Mouse (Mus musculus) forebrain, embryonic 13.5 days (tissue): ENCODE data around the gene Ms4a2. TPM values are rescaled to one million over a fixed set of nuclear protein-coding genes. Genes with fewer than 3 reads are reported as not detected.

Experiments
- ATAC-seq: fragments of 200-750 bp; cut with Nextera tagmentation; 2 replicates; pipeline ENCODE4 v1.8.0; 2017
- H3K27ac ChIP-seq: fragments of 300-500 bp; sonication (generic); 2 replicates; pipeline ENCODE4 v1.5.1; 2015; ENCODE audit warnings: inconsistent platforms, mild to moderate bottlenecking, moderate library complexity
- H3K27me3 ChIP-seq: fragments of 300-500 bp; sonication (generic); 2 replicates; pipeline ENCODE4 v1.6.1; 2015; ENCODE audit warnings: mild to moderate bottlenecking, inconsistent platforms
- H3K36me3 ChIP-seq: fragments of 300-500 bp; sonication (generic); 2 replicates; pipeline ENCODE4 v1.6.1; 2015; ENCODE audit warnings: mild to moderate bottlenecking, inconsistent platforms; ENCODE audit not compliant: poor library complexity, severe bottlenecking
- H3K4me1 ChIP-seq: fragments of 300-500 bp; sonication (generic); 2 replicates; pipeline ENCODE4 v1.6.1; 2015; ENCODE audit warnings: inconsistent platforms
- H3K4me2 ChIP-seq: fragments of 300-500 bp; sonication (generic); 2 replicates; pipeline ENCODE4 v1.6.1; 2015; ENCODE audit warnings: inconsistent platforms, mild to moderate bottlenecking, moderate library complexity
- H3K4me3 ChIP-seq: fragments of 300-500 bp; sonication (generic); 2 replicates; pipeline ENCODE4 v1.5.1; 2015; ENCODE audit warnings: mild to moderate bottlenecking, inconsistent platforms
- H3K9ac ChIP-seq: fragments of 300-500 bp; sonication (generic); 2 replicates; pipeline ENCODE4 v1.6.1; 2015; ENCODE audit warnings: mild to moderate bottlenecking, inconsistent platforms
- H3K9me3 ChIP-seq: fragments of 300-500 bp; sonication (generic); replicated peaks from 2 replicates; pipeline ENCODE4 v1.6.1; 2016; ENCODE audit warnings: inconsistent platforms
- WGBS: fragments of 180-500 bp; shearing (Covaris S2); methylation state at CpG from one replicate; pipeline ENCODE4 v1.1.7; 2015; 5-methylcytosine and 5-hydroxymethylcytosine counted together
- polyA plus RNA-seq: library from polyadenylated mRNA; unstranded; fragments of >200 nt; fragmentation: Nextera tagmentation; extraction: Ambion mirVana; gene quantifications from 2 replicates; pipeline ENCODE4 v1.2.1, GENCODE M21; 2015

Ms4a2 gene
- polyA plus RNA-seq, 1 experiment from 2014 or later, result not detected

DNA sequence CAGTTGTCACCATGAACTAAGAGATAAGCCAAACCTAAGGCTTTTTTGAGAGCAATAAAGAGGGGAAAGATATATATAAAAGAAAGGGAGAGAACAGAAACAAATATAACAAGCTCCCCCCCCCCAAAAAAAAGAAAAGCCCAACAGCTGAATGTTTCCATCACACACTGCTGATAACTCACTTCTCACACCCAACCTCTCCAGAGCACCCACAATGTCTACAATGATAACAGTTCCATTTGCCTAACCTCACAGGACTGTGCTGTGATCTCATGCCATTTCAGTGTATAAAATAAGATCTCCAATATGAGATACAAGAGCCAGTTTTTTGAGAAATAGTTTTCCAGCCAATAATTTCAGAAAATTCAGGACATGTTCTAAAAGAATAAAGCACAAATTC lies 5.5 kb downstream of the Ms4a2 start:
- H3K36me3 ChIP-seq, result no peaks in the 10 kb centered on the region
- H3K27ac ChIP-seq, result no peak overlapping the region
- H3K9ac ChIP-seq, result no peak overlapping the region
- no peaks in the 10 kb centered on the region for H3K4me1 ChIP-seq
- H3K9me3 ChIP-seq, result no peaks in the 10 kb centered on the region
- H3K4me3 ChIP-seq, result no peak overlapping the region
- no peak for ATAC-seq
- H3K4me2 ChIP-seq, result no peak overlapping the region
- no peaks in the 10 kb centered on the region for H3K27me3 ChIP-seq

DNA sequence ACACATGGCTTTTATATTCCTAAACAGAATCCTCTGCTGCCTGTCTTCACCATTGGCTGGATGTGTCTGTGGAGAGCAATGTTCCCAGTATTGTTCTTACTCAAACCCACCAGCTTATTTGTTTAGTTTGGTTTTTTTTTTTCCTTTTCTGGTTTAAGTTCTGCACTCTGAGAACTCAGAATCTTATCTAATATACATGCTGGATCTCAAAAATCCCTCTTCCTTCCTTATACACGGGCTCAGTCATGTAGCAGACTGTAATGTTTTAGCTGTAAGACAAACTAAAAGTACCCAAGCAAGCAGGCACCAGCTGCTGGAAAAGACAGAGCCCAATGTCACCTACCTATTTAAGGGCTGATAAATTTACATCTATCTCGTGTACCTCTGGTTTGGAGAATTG lies 8.7 kb downstream of the Ms4a2 start:
- Histone ChIP-seq H3K27ac (no peak overlapping the region), H3K9ac (no peak overlapping the region), H3K27me3 (no peaks in the 10 kb centered on the region), H3K4me3 (no peak overlapping the region), H3K9me3 (no peaks in the 10 kb centered on the region), H3K4me1 (no peaks in the 10 kb centered on the region), H3K4me2 (no peak overlapping the region), H3K36me3 (no peaks in the 10 kb centered on the region)
- no peak for ATAC-seq
- WGBS, result 73% methylated on average over 2 of the region's 2 CpGs

DNA sequence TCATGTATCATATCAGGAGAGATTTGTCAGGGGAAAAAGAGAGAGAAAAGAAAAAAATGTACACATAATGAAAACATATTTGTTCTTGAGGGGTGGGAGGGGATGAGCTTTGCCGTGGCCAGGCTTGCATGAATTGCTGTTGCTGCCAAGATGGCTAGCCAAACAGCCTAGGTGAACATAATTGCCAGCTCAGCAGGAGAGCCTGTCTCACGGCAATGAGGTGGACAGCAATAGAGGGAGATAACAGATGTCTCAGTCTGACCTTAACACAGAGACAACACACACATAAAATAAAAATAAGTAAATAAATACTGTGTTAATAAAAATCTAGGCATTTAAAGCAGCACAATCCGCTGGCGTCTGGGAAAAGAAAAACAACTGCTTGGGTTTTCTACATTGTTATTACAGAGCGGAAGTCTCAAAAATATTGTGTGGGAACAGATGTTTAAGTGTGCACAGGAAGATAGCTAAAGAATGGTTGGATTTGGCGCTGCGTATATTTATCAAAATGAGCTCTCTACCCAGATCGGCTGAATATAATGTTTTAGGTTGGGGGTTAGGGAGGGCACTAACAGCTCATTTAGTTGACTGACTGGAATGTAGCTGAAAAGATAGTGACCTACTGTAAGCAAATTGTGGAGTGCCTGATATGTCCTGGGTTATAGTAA lies 9.6 kb downstream of the Ms4a2 start:
- no peak for ATAC-seq
- Histone ChIP-seq H3K9ac (no peak overlapping the region), H3K36me3 (no peaks in the 10 kb centered on the region), H3K4me2 (no peak overlapping the region), H3K4me1 (no peaks in the 10 kb centered on the region), H3K27me3 (no peaks in the 10 kb centered on the region), H3K4me3 (no peak overlapping the region), H3K9me3 (no peaks in the 10 kb centered on the region), H3K27ac (no peak overlapping the region)
- 83% methylated on average over 8 of the region's 8 CpGs for WGBS

DNA sequence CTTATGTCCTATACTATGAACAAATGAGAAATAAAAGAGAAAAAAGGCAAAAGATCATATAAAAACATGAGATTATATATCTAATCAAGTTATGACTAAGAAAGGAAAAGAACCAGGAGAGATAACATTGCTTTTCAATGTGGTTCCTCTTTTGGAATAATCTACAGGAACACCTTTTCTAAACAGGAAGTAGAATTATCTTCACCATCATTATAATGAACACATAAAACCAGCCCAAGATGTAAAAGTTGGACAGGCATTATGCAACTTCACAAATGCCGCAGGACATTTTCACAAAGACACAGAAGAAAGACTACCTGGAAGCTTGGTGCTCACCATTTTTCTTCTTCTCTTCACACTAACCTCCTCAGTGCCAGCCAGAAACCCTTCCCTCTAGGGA lies 10.4 kb downstream of the Ms4a2 start:
- H3K27ac ChIP-seq, result no peak overlapping the region
- no peaks in the 10 kb centered on the region for H3K36me3 ChIP-seq
- H3K9me3 ChIP-seq, result no peaks in the 10 kb centered on the region
- no peak overlapping the region for H3K4me2 ChIP-seq
- H3K27me3 ChIP-seq, result no peaks in the 10 kb centered on the region
- no peak for ATAC-seq
- no peaks in the 10 kb centered on the region for H3K4me1 ChIP-seq
- no peak overlapping the region for H3K9ac ChIP-seq
- WGBS, result 92% methylated on average over 1 of the region's 1 CpGs
- H3K4me3 ChIP-seq, result no peak overlapping the region

GRCm38 (mm10) chr19:11612293-11612692 lies 11.2 kb downstream of the Ms4a2 start:
- WGBS, result 62% methylated on average over 2 of the region's 2 CpGs
- Histone ChIP-seq H3K36me3 (no peaks in the 10 kb centered on the region), H3K4me1 (no peaks in the 10 kb centered on the region), H3K9me3 (no peaks in the 10 kb centered on the region), H3K4me2 (no peak overlapping the region), H3K27ac (no peak overlapping the region), H3K4me3 (no peak overlapping the region), H3K27me3 (no peaks in the 10 kb centered on the region), H3K9ac (no peak overlapping the region)
- ATAC-seq, result no peak

- H3K4me3 ChIP-seq, result no peak overlapping the region
- no peaks in the 10 kb centered on the region for H3K36me3 ChIP-seq
- H3K27ac ChIP-seq, result no peak overlapping the region
- no peaks in the 10 kb centered on the region for H3K27me3 ChIP-seq
- no peaks in the 10 kb centered on the region for H3K9me3 ChIP-seq
- no peak overlapping the region for H3K4me2 ChIP-seq
- H3K4me1 ChIP-seq, result no peaks in the 10 kb centered on the region
- WGBS, result 34% methylated on average over 6 of the region's 6 CpGs
- no peak overlapping the region for H3K9ac ChIP-seq
- ATAC-seq, result peak; percentile 69; the same call in 1 of the 2 replicates
Measured at GRCm38 (mm10) chr19:11611541-11611945, 12.0 kb downstream of the Ms4a2 start.

- H3K9ac ChIP-seq, result no peak overlapping the region
- WGBS, result 28% methylated on average over 1 of the region's 1 CpGs
- no peaks in the 10 kb centered on the region for H3K27me3 ChIP-seq
- H3K27ac ChIP-seq, result no peak overlapping the region
- no peaks in the 10 kb centered on the region for H3K36me3 ChIP-seq
- no peak overlapping the region for H3K4me3 ChIP-seq
- H3K4me1 ChIP-seq, result no peaks in the 10 kb centered on the region
- H3K4me2 ChIP-seq, result no peak overlapping the region
- no peaks in the 10 kb centered on the region for H3K9me3 ChIP-seq
- ATAC-seq, result no peak; the same call in 1 of the 2 replicates
Measured at GRCm38 (mm10) chr19:11608172-11608571, 15.3 kb downstream of the Ms4a2 start.

DNA sequence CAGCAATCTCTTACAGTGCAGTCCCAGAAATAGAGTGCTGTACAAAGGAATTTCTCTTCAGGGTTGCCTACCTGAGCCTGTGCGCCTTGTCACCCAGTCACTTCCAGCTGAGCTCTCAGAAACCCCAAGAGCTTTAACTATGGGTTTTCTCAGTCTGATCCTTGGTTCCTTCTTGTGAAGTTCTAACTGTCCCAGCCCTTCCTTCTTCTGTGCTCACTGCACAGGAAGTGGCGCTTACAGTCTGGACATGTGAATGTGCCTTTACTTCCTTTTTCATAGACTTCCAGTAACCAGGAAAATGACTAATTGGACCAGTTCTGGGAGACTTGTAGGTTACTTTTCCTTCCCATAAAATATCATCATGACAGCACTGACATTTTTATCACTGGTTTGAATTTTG lies 18.9 kb downstream of the Ms4a2 start, which contains the start of gene Ms4a6d:
Gene Ms4a6d, minus strand, starts transcription at position 247 of the 400 bp plus-strand sequence.
- H3K4me1 ChIP-seq, result no peaks in the 10 kb centered on the region
- H3K36me3 ChIP-seq, result no peaks in the 10 kb centered on the region
- no peak for ATAC-seq
- no peak within 1 kb of the TSS for H3K9ac ChIP-seq
- 94% methylated on average over 2 of the region's 2 CpGs for WGBS
- H3K27ac ChIP-seq, result no peak within 1 kb of the TSS
- H3K4me2 ChIP-seq, result no peak within 1 kb of the TSS
- no peaks in the 10 kb centered on the region for H3K27me3 ChIP-seq
- H3K4me3 ChIP-seq, result no peak within 1 kb of the TSS
- no peaks in the 10 kb centered on the region for H3K9me3 ChIP-seq

DNA sequence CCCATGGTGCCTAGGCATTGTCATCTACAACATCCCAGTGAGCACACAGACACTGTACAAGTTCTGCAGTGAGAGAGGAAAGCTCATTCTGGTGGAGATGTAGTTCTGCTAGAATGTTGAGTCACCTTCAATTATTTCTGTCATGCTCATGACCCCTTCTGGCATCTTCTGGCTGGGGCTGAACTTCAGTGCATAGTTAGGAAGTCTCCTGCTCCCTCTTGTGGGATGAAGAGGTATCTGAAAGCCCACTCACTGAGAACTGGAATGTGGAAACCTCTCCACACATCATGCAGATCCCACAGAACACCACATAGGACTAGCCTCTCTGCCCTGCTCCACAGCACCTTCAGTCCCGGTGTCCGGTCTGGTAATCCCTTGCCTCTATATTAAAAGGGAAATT lies 21.5 kb downstream of the Ms4a2 start:
- H3K9ac ChIP-seq, result no peak overlapping the region
- ATAC-seq, result no peak
- H3K27ac ChIP-seq, result no peak overlapping the region
- H3K9me3 ChIP-seq, result no peaks in the 10 kb centered on the region
- no peaks in the 10 kb centered on the region for H3K27me3 ChIP-seq
- no peaks in the 10 kb centered on the region for H3K4me1 ChIP-seq
- no peaks in the 10 kb centered on the region for H3K36me3 ChIP-seq
- no peak overlapping the region for H3K4me3 ChIP-seq
- 95% methylated on average over 2 of the region's 2 CpGs for WGBS
- no peak overlapping the region for H3K4me2 ChIP-seq

DNA sequence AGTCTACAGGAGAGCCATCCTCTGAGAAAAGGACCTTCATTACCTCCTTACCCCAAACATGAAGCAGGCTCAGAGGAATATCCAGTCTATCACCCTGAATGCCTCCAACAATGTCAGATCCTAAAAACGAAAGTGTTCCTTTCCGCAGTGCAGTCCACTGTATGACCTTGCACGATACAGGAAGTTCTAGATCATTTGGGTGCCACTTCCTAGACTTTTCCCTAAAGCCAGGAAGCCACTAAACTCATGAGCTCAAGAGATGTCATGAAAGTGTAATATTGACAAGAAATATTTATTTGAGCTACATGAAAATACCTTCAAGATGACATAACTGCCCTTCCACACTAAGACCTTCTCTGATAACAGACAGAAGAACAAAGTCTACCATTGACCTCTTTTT lies 22.2 kb downstream of the Ms4a2 start:
- no peak overlapping the region for H3K4me2 ChIP-seq
- WGBS, result 95% methylated on average over 3 of the region's 3 CpGs
- no peak for ATAC-seq
- no peaks in the 10 kb centered on the region for H3K36me3 ChIP-seq
- H3K4me1 ChIP-seq, result no peaks in the 10 kb centered on the region
- no peak overlapping the region for H3K9ac ChIP-seq
- no peak overlapping the region for H3K4me3 ChIP-seq
- no peaks in the 10 kb centered on the region for H3K27me3 ChIP-seq
- no peaks in the 10 kb centered on the region for H3K9me3 ChIP-seq
- H3K27ac ChIP-seq, result no peak overlapping the region

- no peak overlapping the region for H3K27ac ChIP-seq
- H3K4me2 ChIP-seq, result no peak overlapping the region
- no peaks in the 10 kb centered on the region for H3K36me3 ChIP-seq
- no peak overlapping the region for H3K4me3 ChIP-seq
- no peaks in the 10 kb centered on the region for H3K4me1 ChIP-seq
- no peaks in the 10 kb centered on the region for H3K27me3 ChIP-seq
- 81% methylated on average over 2 of the region's 2 CpGs for WGBS
- ATAC-seq, result no peak
- no peaks in the 10 kb centered on the region; the same call in 1 of the 2 replicates for H3K9me3 ChIP-seq
- no peak overlapping the region for H3K9ac ChIP-seq
Measured at GRCm38 (mm10) chr19:11589891-11590449, 33.5 kb downstream of the Ms4a2 start.

- no peak for ATAC-seq
- WGBS, result 71% methylated on average over 4 of the region's 4 CpGs
- Histone ChIP-seq H3K4me2 (no peak overlapping the region), H3K36me3 (no peaks in the 10 kb centered on the region), H3K27ac (no peak overlapping the region), H3K4me3 (no peak overlapping the region), H3K4me1 (no peaks in the 10 kb centered on the region), H3K27me3 (no peaks in the 10 kb centered on the region), H3K9me3 (no peaks in the 10 kb centered on the region; the same call in 1 of the 2 replicates), H3K9ac (no peak overlapping the region)
Measured at GRCm38 (mm10) chr19:11589205-11589604, 34.3 kb downstream of the Ms4a2 start.

- no peaks in the 10 kb centered on the region for H3K36me3 ChIP-seq
- H3K9ac ChIP-seq, result no peak overlapping the region
- no peaks in the 10 kb centered on the region for H3K27me3 ChIP-seq
- no peak overlapping the region for H3K27ac ChIP-seq
- no peak for ATAC-seq
- no peak overlapping the region for H3K4me2 ChIP-seq
- WGBS, result 88% methylated on average over 8 of the region's 8 CpGs
- H3K4me1 ChIP-seq, result no peaks in the 10 kb centered on the region
- H3K9me3 ChIP-seq, result no peaks in the 10 kb centered on the region
- no peak overlapping the region for H3K4me3 ChIP-seq
Measured at GRCm38 (mm10) chr19:11574965-11575364, 48.6 kb downstream of the Ms4a2 start.
